ENCODE assay signal across 12 mouse cellular contexts in genomic region chr6:125585579-125585978, GRCm38 (mm10). TPM values are rescaled to one million over a fixed set of nuclear protein-coding genes. Genes with fewer than 3 reads are reported as not detected.
A peak's percentile ranks its signal among the peaks of the same experiment; 100 is the strongest.
DNase-seq lines count a peak whose midpoint lies in the region; ATAC-seq and TF ChIP-seq lines count a peak whose summit lies in the region.
"Had no signal": no experiment of that assay in that cellular context is flagged by ENCODE, and none has a peak within 500 bp of the region (broad histone marks: within the 10 kb centered on the region; RNA-seq: fewer than 3 reads in every experiment).

No protein-coding gene starts in this region.

- no peak for ATAC-seq in forebrain, embryonic 15.5 days (replicated peaks)
- no peak; the same call in 1 of the 2 replicates for ATAC-seq in kidney, postnatal 0 days (replicated peaks; ENCODE audit: low FRiP score, low read depth)
- ATAC-seq in erythroid progenitor cell, adult 5-6 weeks (replicated peaks; ENCODE audit: low FRiP score, poor library complexity, severe bottlenecking) = no peak
- ATAC-seq: liver, postnatal 0 days had no signal

- no peak overlapping the region for H3K9ac ChIP-seq in forebrain, embryonic 15.5 days (replicated peaks)
- H3K9ac ChIP-seq in kidney, postnatal 0 days (ENCODE audit: low read depth, low read length) = no peak overlapping the region
- H3K9ac ChIP-seq: hindbrain, embryonic 15.5 days; liver, postnatal 0 days had no signal

- H3K4me2 ChIP-seq in forebrain, embryonic 15.5 days (replicated peaks) = no peak overlapping the region
- no peak overlapping the region for H3K4me2 ChIP-seq in kidney, postnatal 0 days (ENCODE audit: low read length)
- H3K4me2 ChIP-seq: hindbrain, embryonic 15.5 days had no signal

- TF ChIP-seq CTCF in kidney, postnatal 0 days (IDR thresholded peaks at IDR 0.05; ENCODE audit: low read depth) = no peak

- H3K27me3 ChIP-seq in forebrain, embryonic 10.5 days (ENCODE audit: poor library complexity, severe bottlenecking) = 0 out of 2 replicates have a peak, but pooled peaks cover 3% of the 10 kb centered on the region
- H3K27me3 ChIP-seq in forebrain, embryonic 15.5 days = no peaks in the 10 kb centered on the region
- H3K27me3 ChIP-seq in kidney, postnatal 0 days (ENCODE audit: insufficient read depth, low read length) = no peaks in the 10 kb centered on the region
- H3K27me3 ChIP-seq: hindbrain, embryonic 15.5 days had no signal

- no peaks in the 10 kb centered on the region for H3K9me3 ChIP-seq in forebrain, embryonic 10.5 days
- H3K9me3 ChIP-seq in forebrain, embryonic 15.5 days = no peaks in the 10 kb centered on the region
- no peaks in the 10 kb centered on the region for H3K9me3 ChIP-seq in kidney, postnatal 0 days (replicated peaks; ENCODE audit: low read length)
- H3K9me3 ChIP-seq: hindbrain, embryonic 15.5 days had no signal

- H3K36me3 ChIP-seq in forebrain, embryonic 10.5 days (replicated peaks) = no peaks in the 10 kb centered on the region
- no peaks in the 10 kb centered on the region for H3K36me3 ChIP-seq in forebrain, embryonic 15.5 days
- no peaks in the 10 kb centered on the region for H3K36me3 ChIP-seq in kidney, postnatal 0 days (ENCODE audit: insufficient read depth, low read length)
- H3K36me3 ChIP-seq: hindbrain, embryonic 15.5 days had no signal

- WGBS in forebrain, embryonic 10.5 days = 69% methylated on average over 3 of the region's 3 CpGs
- 52% methylated on average over 3 of the region's 3 CpGs for WGBS in forebrain, embryonic 15.5 days
- WGBS in kidney, postnatal 0 days = 34% methylated on average over 3 of the region's 3 CpGs

- H3K4me1 ChIP-seq in forebrain, embryonic 10.5 days = peaks cover 29% of the 10 kb centered on the region
- no peaks in the 10 kb centered on the region for H3K4me1 ChIP-seq in forebrain, embryonic 15.5 days
- peaks cover 6% of the 10 kb centered on the region; the same call in 1 of the 2 replicates for H3K4me1 ChIP-seq in kidney, postnatal 0 days (replicated peaks; ENCODE audit: insufficient read depth, low read length)

- no peak overlapping the region for H3K4me3 ChIP-seq in forebrain, embryonic 10.5 days
- no peak overlapping the region for H3K4me3 ChIP-seq in forebrain, embryonic 15.5 days
- H3K4me3 ChIP-seq in kidney, postnatal 0 days (replicated peaks; ENCODE audit: low read depth, low read length) = no peak overlapping the region
- H3K4me3 ChIP-seq: hindbrain, embryonic 15.5 days had no signal

- H3K27ac ChIP-seq in forebrain, embryonic 10.5 days = peak overlapping the region; percentile 67
- H3K27ac ChIP-seq in forebrain, embryonic 15.5 days (replicated peaks) = no peak overlapping the region
- H3K27ac ChIP-seq in kidney, postnatal 0 days = 0 out of 2 replicates have a peak overlapping the region, but pooled peaks have one; percentile 25
- H3K27ac ChIP-seq: hindbrain, embryonic 15.5 days had no signal

- DNase-seq in forebrain, embryonic 10.5 days (ENCODE audit: extremely low spot score, low spot score) = no peak
- DNase-seq in urinary bladder, postnatal 14 days (ENCODE audit: low spot score) = peak; percentile 39
- DNase-seq in urinary bladder, adult 18-20 months (ENCODE audit: low spot score in 2 of 2) = no peak
- DNase-seq in kidney, postnatal 0 days (ENCODE audit: low spot score) = no peak
- no peak for DNase-seq in spleen, postnatal 36 days (ENCODE audit: low spot score in 2 of 2)
- no peak for DNase-seq in frontal cortex, postnatal 36 days (ENCODE audit: low spot score in 2 of 2)
- DNase-seq: cerebellum, adult 9-11 months; heart, adult 18-20 months; liver, postnatal 0 days had no signal

RNA-seq across cellular contexts. Expression of gene Vwf, which starts 39.0 kb away (rescaled TPM):
- polyA plus RNA-seq in forebrain, embryonic 10.5 days (2016; fragmentation: Nextera tagmentation; extraction: Ambion mirVana) = 4.1 and 5.9 TPM in 2 replicates
- 6.5 and 8.4 TPM in 2 replicates for polyA plus RNA-seq in forebrain, embryonic 15.5 days (2015; fragmentation: Nextera tagmentation; extraction: Ambion mirVana)
- polyA plus RNA-seq in kidney, postnatal 0 days (2015; fragmentation: Nextera tagmentation; extraction: Ambion mirVana) = 4.5 and 5.1 TPM in 2 replicates
- 8.8 and 31.4 TPM in 2 replicates for total RNA-seq in erythroid progenitor cell, adult 5-6 weeks (2015; ENCODE audit: low replicate concordance)
- 19.9 and 33.4 TPM in 2 replicates for total RNA-seq in erythroid progenitor cell, adult 5-6 weeks (2017; ENCODE audit: low replicate concordance)
